Mouse (Mus musculus): ENCODE results near the gene Zfr.
"Not testable (repeated sequence)": the region's sequence is repeated elsewhere in the genome, so short reads cannot be mapped to it uniquely, and the experiment has no call there.

Zfr gene

GRCm38 (mm10) chr15:12108200-12108599, 9.4 kb upstream of the Zfr start:
- no peak for DNase-seq

- DNase-seq = not testable (repeated sequence)
Observed at GRCm38 (mm10) chr15:12108922-12109321, 8.7 kb upstream of the Zfr start.

DNA sequence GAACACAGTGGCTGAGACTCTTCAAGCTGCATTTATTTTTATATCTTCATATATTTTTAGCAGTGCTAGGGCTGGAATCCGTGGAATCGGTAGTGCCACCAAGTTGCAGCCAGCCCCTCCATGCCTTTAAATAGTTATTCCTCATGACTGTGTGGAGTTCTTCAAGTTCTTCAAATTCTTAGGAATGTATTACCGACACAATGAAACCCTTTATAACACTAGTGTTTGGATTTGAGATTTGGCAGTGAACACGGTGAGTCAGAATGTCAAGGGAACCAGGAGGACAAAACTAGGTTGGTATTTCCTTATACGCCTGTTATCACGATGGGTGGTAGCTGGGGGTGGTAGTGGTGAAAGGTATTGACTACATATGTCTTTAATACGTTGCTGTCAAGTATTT, 6.4 kb upstream of the Zfr start:
- no peak for DNase-seq

GRCm38 (mm10) chr15:12113411-12113810, 4.2 kb upstream of the Zfr start:
- no peak for DNase-seq

GRCm38 (mm10) chr15:12114546-12114945, 3.1 kb upstream of the Zfr start:
- DNase-seq = no peak

- DNase-seq = no peak
Observed at GRCm38 (mm10) chr15:12115722-12116230, 1.9 kb upstream of the Zfr start.

- DNase-seq = peak; percentile 69 to 77
Observed at GRCm38 (mm10) chr15:12118093-12118431, 431 bp downstream of the Zfr start.

DNA sequence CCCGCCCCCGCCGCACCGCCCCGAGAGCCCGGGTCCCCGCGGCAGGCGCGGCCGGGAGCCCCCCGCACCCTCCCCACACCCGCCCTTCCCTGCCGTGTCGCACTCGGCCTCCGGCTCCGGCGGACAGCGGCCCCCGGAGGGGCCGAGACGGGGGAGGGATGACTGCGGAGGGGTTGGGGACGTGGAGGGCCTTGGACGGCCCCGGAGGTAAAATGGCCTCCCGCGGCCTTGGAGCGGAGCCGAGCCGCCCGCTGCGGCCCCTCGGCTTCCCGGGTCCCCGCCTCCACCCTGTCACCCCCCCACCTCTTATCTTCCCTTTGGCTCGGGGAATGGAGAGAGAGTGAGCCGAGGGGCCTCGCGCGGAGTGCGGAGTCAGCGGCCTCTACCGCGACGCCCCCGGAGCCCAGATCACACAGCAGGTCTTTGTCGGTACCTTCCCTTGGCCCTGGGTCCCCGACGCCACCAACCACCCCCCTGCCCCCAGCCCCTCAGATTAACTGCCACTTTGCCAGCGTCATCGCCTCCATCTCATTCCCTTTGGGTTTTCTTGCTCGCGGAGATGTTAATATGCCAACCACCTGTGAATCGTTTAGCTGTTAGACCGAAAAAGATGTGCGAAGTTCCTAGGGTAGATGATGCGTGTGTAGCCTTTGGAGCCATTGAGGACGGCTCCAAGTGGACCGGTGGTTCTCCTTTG, 949 bp downstream of the Zfr start:
- peak; percentile 70 to 81 for DNase-seq

DNA sequence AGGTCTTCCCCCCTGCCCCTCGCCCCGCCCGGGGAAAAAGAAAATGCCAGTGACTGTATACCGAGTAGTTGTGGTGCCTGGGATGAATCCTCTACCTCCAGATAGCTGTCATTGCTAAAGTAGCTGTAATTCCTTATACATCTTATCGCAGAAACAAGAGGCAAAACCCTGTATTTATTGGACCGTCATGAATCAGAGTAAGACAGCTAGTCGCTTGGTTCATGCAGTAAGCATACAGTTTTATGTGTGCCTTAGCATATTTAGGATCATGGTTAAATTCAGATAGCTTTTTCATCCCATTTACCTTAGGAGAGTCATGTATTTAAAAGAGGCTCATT, 1.5 kb downstream of the Zfr start:
- DNase-seq = no peak

DNA sequence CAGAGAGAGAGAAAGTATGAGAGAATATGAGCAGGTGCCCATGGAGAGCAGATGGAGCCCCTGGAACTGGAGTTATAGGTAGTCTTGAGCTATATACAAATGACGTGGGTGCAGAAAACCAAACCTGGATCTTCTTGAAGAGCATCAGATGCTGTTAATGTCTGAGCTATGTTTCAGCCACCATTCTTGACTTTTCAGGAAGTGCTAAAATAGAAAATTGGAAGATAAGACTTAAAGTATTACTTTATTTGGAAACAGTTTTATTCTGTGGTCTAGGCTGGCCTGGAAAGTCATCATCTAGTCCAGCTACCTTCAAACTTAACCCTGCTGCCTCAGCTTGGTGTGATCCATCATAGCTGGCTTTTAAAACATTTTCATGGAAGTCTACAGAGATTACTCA, 7.3 kb downstream of the Zfr start:
- no peak for DNase-seq

DNA sequence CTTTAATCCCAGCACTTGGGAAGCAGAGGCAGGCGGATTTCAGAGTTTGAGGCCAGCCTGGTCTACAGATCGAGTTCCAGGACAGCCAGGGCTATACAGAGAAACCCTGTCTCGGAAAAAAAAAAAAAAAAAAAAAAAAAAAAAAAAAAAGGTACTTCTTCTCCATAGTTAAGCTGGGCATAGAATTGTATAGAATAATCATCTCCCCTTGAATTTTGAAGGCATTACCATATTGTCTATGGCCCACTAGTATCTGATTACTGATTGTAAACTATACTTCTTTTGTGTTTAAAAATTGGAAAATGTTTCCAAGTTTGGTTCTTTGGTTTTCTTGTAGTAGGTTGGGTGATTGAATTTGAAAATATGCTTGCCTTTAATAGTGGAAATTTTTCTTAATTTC, 13.2 kb downstream of the Zfr start:
- DNase-seq = not testable (repeated sequence)

GRCm38 (mm10) chr15:12134546-12134945, 16.9 kb downstream of the Zfr start:
- DNase-seq = no peak

DNA sequence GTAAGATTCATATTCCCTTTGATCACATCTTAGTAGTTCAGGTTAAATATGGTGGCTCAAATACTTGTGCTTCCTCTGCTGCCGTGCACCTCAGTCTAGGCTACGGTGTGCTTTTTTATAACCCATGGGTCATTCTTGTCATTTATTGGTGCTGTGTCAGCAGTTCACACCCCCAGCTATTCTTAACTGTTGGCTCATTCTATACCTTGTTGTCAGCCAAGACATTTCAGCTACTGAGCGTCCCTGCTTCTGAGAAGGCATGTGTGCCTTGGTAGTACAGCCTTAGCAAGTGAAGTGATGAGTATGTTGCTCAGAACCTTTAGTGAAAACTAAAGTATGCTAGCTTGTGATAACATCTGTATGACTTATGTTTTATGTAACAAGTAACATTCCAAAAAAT, 17.7 kb downstream of the Zfr start:
- no peak for DNase-seq

DNA sequence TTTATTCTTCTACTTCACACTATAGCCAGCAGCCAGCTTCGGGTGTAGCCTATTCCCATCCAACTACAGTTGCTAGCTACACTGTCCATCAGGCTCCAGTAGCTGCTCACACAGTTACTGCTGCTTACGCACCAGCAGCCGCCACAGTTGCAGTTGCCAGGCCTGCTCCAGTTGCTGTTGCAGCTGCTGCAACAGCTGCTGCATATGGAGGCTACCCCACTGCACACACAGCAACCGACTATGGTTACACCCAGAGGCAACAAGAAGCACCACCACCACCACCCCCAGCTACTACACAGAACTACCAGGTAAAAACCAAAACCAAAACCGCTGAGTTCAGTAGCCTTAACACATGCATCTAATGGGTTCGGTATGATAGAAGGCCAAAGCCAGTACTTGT, 18.7 kb downstream of the Zfr start:
- DNase-seq = peak in 1 of 2 experiments; percentile 7

DNA sequence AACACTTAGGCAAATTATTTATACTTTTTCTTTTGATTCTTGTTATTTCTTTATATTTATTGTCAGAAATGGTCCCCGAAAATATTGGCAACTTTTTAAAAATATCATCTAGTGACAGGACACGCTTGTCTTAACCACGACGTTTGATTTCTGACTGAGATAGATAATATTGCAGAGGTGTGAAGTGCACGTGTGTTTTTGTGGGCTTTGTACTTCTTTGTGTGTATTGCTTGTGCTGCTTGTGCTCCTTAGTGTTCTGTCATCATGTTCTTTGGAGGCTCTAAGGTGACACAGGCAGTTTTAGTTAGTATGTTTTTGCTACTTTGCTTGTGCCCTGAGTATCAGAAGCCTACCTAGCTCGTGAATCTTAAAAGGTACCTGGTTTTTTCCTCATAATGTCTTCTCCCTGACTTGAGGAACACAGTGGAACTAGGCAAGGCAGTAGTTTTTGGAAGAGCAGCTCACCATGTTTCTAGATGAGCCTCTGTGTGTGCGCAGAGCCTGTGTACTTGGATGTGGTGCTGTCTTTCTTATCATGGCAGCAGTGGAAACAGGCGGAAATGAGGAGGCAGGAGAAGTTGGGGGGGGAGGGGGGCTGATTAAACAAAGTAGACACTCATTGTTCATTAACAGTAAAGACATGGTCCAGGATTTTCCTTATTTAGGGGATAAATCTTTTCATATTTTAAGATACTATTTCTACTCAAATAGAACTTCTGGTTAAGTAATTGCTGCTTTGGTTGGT, 23.5 kb downstream of the Zfr start:
- DNase-seq = no peak

- no peak for DNase-seq
Observed at GRCm38 (mm10) chr15:12147423-12147822, 29.8 kb downstream of the Zfr start.

- DNase-seq = no peak
Observed at GRCm38 (mm10) chr15:12149501-12149900, 31.9 kb downstream of the Zfr start.

DNA sequence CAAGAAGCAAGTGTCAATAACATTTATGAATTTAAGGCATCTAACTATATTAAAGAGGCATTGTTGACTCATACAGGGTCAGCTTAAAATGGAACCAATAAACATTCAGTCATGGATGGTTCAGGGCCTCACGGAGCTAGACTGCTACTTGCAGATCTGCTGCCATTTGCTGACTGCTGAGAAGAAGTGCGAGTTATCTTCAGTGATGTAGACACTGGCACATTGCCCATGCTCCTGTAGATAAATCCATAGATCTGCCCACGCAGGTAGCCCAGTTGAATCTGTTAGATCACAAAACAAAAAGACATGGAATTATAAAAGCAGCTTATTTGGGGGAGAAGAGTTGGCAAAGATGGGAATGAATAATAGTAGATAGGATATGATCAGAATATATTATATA, 36.1 kb downstream of the Zfr start:
- DNase-seq = no peak

DNA sequence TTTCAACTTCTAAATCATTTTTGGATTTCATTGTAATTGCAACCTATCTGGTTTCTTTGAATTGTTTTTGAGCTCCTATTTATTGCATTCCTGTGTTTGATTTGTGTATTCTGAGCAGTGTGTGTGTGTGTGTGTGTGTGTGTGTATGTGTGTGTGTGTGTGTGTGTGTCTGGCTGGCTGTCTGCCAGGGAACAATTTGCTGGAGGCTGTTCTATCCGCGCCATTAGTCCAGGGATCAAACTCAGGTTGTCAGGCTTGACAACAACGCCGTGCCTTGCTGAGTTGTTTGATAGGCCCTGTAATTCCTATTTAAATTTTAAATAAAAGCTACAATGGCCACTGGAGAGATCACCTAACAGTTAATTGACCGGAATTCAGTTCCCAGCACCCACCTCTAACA, 60.5 kb downstream of the Zfr start:
- DNase-seq = peak; percentile 31 to 61

GRCm38 (mm10) chr15:12181181-12181805, 63.7 kb downstream of the Zfr start:
- DNase-seq = not testable (repeated sequence)

- DNase-seq = peak; percentile 68 to 80
Observed at GRCm38 (mm10) chr15:12193880-12194816, 76.5 kb downstream of the Zfr start.

- DNase-seq = peak in 1 of 2 experiments; percentile 26
Observed at GRCm38 (mm10) chr15:12194817-12195735, 77.4 kb downstream of the Zfr start.

All from kidney, postnatal 4 days (tissue).